ENCODE assay signal across 9 mouse cellular contexts in the genomic region with DNA sequence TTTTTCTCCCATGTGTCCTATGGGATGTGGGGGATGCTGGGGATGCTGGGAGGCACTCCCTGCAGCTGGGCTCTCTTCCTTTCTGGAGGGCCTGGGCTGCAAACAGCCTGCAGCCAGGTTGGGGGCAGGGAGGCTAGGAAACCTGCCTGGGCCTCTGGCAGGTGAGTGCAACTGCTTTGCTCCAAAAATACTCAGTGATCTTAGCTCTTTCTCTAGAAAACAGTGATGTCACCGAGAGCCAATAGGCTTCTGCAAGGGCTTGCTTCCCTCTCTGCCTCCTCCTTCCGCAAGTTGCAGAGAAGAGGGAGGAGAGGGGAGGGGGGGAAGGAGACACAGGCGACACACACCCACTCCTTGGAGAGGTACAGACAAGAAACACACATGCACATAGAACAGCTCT. TPM values are rescaled to one million over a fixed set of nuclear protein-coding genes. Genes with fewer than 3 reads are reported as not detected.
DNase-seq lines count a peak whose midpoint lies in the region; TF ChIP-seq lines count a peak whose summit lies in the region.
"Had no signal": no experiment of that assay in that cellular context is flagged by ENCODE, and none has a peak within 500 bp of the region (broad histone marks: within the 10 kb centered on the region; RNA-seq: fewer than 3 reads in every experiment).

No protein-coding gene starts in this region.

- H3K4me1 ChIP-seq in cortical plate, adult 2 months (ENCODE audit: control insufficient read depth, insufficient read depth, low read length), result peaks cover 19% of the 10 kb centered on the region
- H3K4me1 ChIP-seq: liver, embryonic 13.5 days had no signal

- H3K4me3 ChIP-seq in cortical plate, adult 2 months (ENCODE audit: insufficient read depth, low read length), result no peak overlapping the region
- H3K4me3 ChIP-seq: liver, embryonic 13.5 days had no signal

- TF ChIP-seq CTCF in cortical plate, adult 2 months (IDR thresholded peaks at IDR 0.05; ENCODE audit: extremely low read depth, insufficient read depth, low read length), result no peak

- peak; percentile 61 for DNase-seq in layer of hippocampus, adult 9-11 months
- DNase-seq in layer of hippocampus, postnatal 36 days, result no peak
- peak; percentile 63 to 76 for DNase-seq in left cerebral cortex, adult 9 months (ENCODE audit: low spot score in 2 of 2)
- peak; percentile 65 for DNase-seq in right cerebral cortex, postnatal 25 days
- DNase-seq in kidney, adult 11 months, result no peak
- DNase-seq in thymus, postnatal 25 days, result no peak
- no peak for DNase-seq in gastrocnemius, adult 8-10 months (ENCODE audit: low spot score in 2 of 2)
- DNase-seq: liver, embryonic 13.5 days had no signal

- TF ChIP-seq POLR2A in cortical plate, adult 2 months (IDR thresholded peaks at IDR 0.05; ENCODE audit: extremely low read depth, insufficient read depth, low read length), result peak; percentile 19; the same call in 1 of the 2 replicates

- H3K27ac ChIP-seq in cortical plate, adult 2 months (ENCODE audit: insufficient read depth, low read length), result 0 out of 2 replicates have a peak overlapping the region, but pooled peaks have one; percentile 4
- H3K27ac ChIP-seq: liver, embryonic 13.5 days had no signal

RNA-seq across cellular contexts. Expression of gene Igsf9b, which starts 8.3 kb away (rescaled TPM):
- total RNA-seq in layer of hippocampus, postnatal 36 days (2021), result 10 to 100 TPM; 25.7 to 29.2 TPM
- 23.1 and 26.1 TPM in 2 replicates for polyA plus RNA-seq in cortical plate, adult 2 months (2012; rRNA removed)
- total RNA-seq in gastrocnemius, adult 8-10 months (2022), result 1 to 10 TPM in 3 of 4 experiments, under 1 TPM in 1; 0.67 to 1.4 (median 1.0) TPM

Comparison
In these comparisons a context has a peak if more than half of its experiments do, and no peak if none do; other contexts are left out.
1. DNase-seq: peak in layer of hippocampus, adult 9-11 months (single experiment), left cerebral cortex, adult 9 months (2 of 2) and right cerebral cortex, postnatal 25 days (single experiment); none in layer of hippocampus, postnatal 36 days (0 of 2), kidney, adult 11 months (single experiment), thymus, postnatal 25 days (single experiment) and gastrocnemius, adult 8-10 months (0 of 2).
2. RNA of gene Igsf9b, which starts 8.3 kb away (total RNA-seq): 25.7 to 29.2 TPM in layer of hippocampus, postnatal 36 days; 0.67 to 1.4 TPM in gastrocnemius, adult 8-10 months; every median in the first group is over 10 times any median in the second.